ENCODE assay signal across 24 mouse cellular contexts in the genomic region with DNA sequence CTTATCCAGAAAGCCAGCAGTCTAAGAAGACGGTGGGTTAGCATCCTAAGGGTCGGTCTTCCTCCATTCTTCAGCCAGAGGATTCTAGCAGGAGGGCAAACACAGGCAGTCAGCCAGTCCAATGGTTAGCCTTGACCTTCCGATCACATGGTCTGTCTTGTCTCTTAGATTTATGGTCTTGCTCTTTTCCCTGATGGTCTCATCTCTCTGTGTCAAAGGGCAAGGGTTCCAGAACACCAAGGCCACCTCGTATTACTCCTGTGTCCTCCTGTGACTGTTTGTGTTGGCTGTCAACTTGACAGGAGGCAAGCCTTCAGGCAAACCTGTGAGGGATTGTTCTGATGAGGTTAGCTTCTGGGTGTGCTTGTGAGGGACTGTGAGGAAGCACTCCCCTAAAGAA.
A peak's percentile ranks its signal among the peaks of the same experiment; 100 is the strongest.
DNase-seq lines count a peak whose midpoint lies in the region; ATAC-seq lines count a peak whose summit lies in the region.
"Had no signal": no experiment of that assay in that cellular context is flagged by ENCODE, and none has a peak within 500 bp of the region (broad histone marks: within the 10 kb centered on the region; RNA-seq: fewer than 3 reads in every experiment).

No protein-coding gene starts in this region.

- peaks cover 12% of the 10 kb centered on the region for H3K4me1 ChIP-seq in forebrain, embryonic 14.5 days (ENCODE audit: control insufficient read depth, insufficient read depth, low read length)
- peaks cover 21% of the 10 kb centered on the region for H3K4me1 ChIP-seq in forebrain, embryonic 15.5 days
- H3K4me1 ChIP-seq: embryonic facial prominence, embryonic 13.5 days; embryonic facial prominence, embryonic 15.5 days; forebrain, embryonic 10.5 days had no signal

- H3K36me3 ChIP-seq in forebrain, embryonic 14.5 days (ENCODE audit: control insufficient read depth, insufficient read depth, low read length): no peaks in the 10 kb centered on the region
- H3K36me3 ChIP-seq in forebrain, embryonic 15.5 days: no peaks in the 10 kb centered on the region
- H3K36me3 ChIP-seq: embryonic facial prominence, embryonic 13.5 days; embryonic facial prominence, embryonic 15.5 days; forebrain, embryonic 10.5 days; forebrain, embryonic 12.5 days; G1E had no signal

- no peak overlapping the region for H3K4me2 ChIP-seq in forebrain, embryonic 14.5 days (ENCODE audit: low read length)
- no peak overlapping the region for H3K4me2 ChIP-seq in forebrain, embryonic 15.5 days (replicated peaks)
- H3K4me2 ChIP-seq: embryonic facial prominence, embryonic 13.5 days; embryonic facial prominence, embryonic 15.5 days; forebrain, embryonic 12.5 days had no signal

- 0 out of 2 replicates have a peak overlapping the region, but pooled peaks have one; percentile 3 for H3K27ac ChIP-seq in forebrain, embryonic 14.5 days (ENCODE audit: low read depth, low read length)
- H3K27ac ChIP-seq in forebrain, embryonic 15.5 days (replicated peaks): no peak overlapping the region
- H3K27ac ChIP-seq: embryonic facial prominence, embryonic 13.5 days; embryonic facial prominence, embryonic 15.5 days; forebrain, embryonic 10.5 days; forebrain, embryonic 12.5 days had no signal

- WGBS in forebrain, embryonic 14.5 days: 91% methylated on average over 4 of the region's 4 CpGs
- WGBS in forebrain, embryonic 15.5 days: 79% methylated on average over 4 of the region's 4 CpGs

- no peak overlapping the region for H3K9ac ChIP-seq in forebrain, embryonic 14.5 days (ENCODE audit: low read length)
- H3K9ac ChIP-seq in forebrain, embryonic 15.5 days (replicated peaks): no peak overlapping the region
- H3K9ac ChIP-seq: embryonic facial prominence, embryonic 13.5 days; embryonic facial prominence, embryonic 15.5 days; forebrain, embryonic 12.5 days had no signal

- no peaks in the 10 kb centered on the region for H3K27me3 ChIP-seq in forebrain, embryonic 14.5 days (replicated peaks; ENCODE audit: control insufficient read depth, insufficient read depth, low read length)
- no peaks in the 10 kb centered on the region for H3K27me3 ChIP-seq in forebrain, embryonic 15.5 days
- H3K27me3 ChIP-seq: CH12.LX; embryonic facial prominence, embryonic 15.5 days; forebrain, embryonic 12.5 days; Patski had no signal

- no peak for ATAC-seq in forebrain, embryonic 14.5 days
- no peak for ATAC-seq in forebrain, embryonic 15.5 days (replicated peaks)
- ATAC-seq in activated CD4-positive, CD25-positive, alpha-beta regulatory T cell, adult 4 months: no peak
- ATAC-seq: CD4-positive, CD25-positive, alpha-beta regulatory T cell, adult 4 months; Patski had no signal

- H3K9me3 ChIP-seq in forebrain, embryonic 14.5 days (replicated peaks; ENCODE audit: control insufficient read depth, low read length): no peaks in the 10 kb centered on the region
- H3K9me3 ChIP-seq in forebrain, embryonic 15.5 days: no peaks in the 10 kb centered on the region; the same call in 1 of the 2 replicates
- H3K9me3 ChIP-seq: embryonic facial prominence, embryonic 15.5 days; forebrain, embryonic 10.5 days had no signal

- no peak overlapping the region for H3K4me3 ChIP-seq in forebrain, embryonic 14.5 days (ENCODE audit: low read depth, low read length)
- no peak overlapping the region for H3K4me3 ChIP-seq in forebrain, embryonic 15.5 days
- H3K4me3 ChIP-seq: embryonic facial prominence, embryonic 13.5 days; embryonic facial prominence, embryonic 15.5 days; erythroblast, embryonic 14.5 days; forebrain, embryonic 10.5 days; forebrain, embryonic 12.5 days had no signal

- peak; percentile 48 to 82 for DNase-seq in adrenal gland, adult (ENCODE audit: inconsistent age in 2 of 2, low spot score in 1 of 2)
- DNase-seq in adrenal gland, postnatal 25 days: no peak
- no peak for DNase-seq in forebrain, embryonic 14.5 days (ENCODE audit: low spot score)
- DNase-seq in adrenal gland, postnatal 14 days: peak; percentile 56
- DNase-seq in spleen, postnatal 4 days (ENCODE audit: low spot score in 2 of 2): no peak
- DNase-seq: B cell, adult 2 months; cerebellum, adult 11 months; cerebellum, adult 18-20 months; cerebellum, adult 8-10 months; cerebellum, adult 9-11 months; cerebellum, postnatal 14 days; cerebellum, postnatal 36 days; embryo, embryonic 11 days had no signal

Comparison
In these comparisons a context has a peak if more than half of its experiments do, and no peak if none do; other contexts are left out.
1. DNase-seq: peak in adrenal gland, adult (2 of 2) and adrenal gland, postnatal 14 days (single experiment); none in adrenal gland, postnatal 25 days (single experiment), forebrain, embryonic 14.5 days (single experiment) and spleen, postnatal 4 days (0 of 2).